Mouse (Mus musculus) mouse embryonic stem cell (cell line): ENCODE measurements around the gene Stard5.

ENCODE experiments used
- in situ Hi-C, 2 experiments: fragments of 300-500 bp; cut with MboI; formaldehyde crosslinking; loops; 1 replicate in 1 of 2; 3 replicates in 1 of 2; pipeline ENCODE4 v1.14.3; 2019 to 2020; ENCODE audit warnings: low sequenced_read_pairs in 2 of 2, low pct_unique_long_range_greater_than_20kb in 1 of 2, mixed read lengths in 1 of 2; ENCODE audit not compliant: unreplicated experiment in 1 of 2

The Stard5 gene

DNA sequence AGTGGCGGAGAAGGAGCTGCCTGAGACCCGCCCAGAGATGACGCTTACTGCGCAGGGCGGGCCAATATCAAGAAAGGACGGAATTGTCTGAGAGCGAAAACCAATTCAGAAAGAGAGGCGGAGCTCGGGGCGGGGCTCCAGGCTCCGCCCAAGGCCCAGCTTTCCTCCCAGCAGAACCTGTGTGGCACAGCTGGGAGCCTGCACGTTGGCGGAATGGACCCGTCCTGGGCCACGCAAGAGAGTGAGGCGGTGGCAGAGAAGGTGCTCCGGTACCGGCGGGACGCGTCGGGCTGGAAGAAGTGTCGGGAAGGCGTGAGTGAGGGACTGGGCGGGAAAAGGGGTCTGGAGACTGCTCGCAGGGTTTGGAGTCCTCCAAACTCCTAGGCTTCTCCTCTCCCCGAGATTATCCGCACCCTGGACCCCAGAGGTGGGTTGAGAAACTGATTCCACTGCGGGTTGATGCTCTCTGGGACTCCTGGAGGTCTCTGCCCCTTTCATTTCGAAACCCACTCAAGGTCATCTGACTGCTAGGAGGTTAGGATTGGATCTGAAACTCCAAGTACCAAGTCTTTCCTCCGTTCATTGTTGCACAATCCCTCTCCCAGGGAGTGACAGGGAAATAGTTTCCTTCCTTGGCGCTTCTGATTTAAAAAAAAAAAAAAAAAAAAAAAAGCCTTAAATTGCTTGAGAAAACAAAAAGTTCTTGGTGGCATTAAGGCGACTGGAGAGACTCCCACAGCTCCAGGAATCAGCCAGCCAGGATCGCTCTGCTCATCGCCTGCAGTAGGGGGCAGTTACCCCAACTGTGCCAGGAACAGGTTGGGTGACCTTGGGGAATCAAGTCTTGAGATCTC is at the start of gene Stard5:
Gene Stard5, plus strand, starts transcription at position 132 of the 854 bp plus-strand sequence.
- in situ Hi-C loops, result no loop called here

DNA sequence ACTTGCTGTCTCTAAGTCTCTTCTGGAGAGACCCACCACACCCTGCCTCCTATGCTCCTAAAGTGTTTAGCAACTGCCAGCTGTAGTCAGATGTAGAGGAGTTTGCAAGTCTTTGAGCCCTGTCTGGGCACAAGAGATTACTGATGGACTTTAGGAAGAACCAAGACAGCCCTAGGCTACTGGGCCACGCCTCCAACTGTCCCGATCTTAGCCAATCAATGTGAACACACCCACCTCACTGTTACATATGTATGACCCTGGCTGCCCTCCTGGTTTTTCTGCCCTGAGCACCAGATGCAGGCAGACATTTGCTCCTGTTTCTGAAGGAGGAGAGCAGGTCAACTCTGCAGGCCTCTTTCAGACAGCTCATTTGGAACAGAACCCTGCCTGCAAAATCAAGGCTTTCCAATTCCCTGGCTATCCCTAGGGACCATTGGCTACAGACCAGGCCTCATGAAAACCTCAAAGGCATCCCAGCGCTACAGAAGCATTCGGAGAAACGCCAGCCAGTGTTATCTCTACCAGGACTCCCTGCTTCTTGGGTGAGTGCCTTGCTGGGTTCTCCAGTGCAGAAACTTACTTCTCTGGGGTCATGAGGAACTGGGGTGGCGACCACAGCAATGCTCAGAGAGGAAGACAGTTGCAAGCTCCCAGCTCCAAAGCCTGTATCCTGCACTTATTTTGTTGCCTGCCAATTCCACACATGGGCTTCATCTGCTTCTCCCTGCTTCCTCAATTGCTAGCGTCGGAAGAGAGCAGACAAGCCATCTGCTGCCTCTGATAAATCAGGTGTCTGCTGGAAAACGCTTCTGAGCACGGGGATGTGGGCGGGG is 46.9 kb upstream of the Stard5 start, which contains the start of gene Tmc3:
Gene Tmc3, plus strand, starts transcription at position 289 of the 833 bp plus-strand sequence.
- in situ Hi-C loops, result no loop called here

DNA sequence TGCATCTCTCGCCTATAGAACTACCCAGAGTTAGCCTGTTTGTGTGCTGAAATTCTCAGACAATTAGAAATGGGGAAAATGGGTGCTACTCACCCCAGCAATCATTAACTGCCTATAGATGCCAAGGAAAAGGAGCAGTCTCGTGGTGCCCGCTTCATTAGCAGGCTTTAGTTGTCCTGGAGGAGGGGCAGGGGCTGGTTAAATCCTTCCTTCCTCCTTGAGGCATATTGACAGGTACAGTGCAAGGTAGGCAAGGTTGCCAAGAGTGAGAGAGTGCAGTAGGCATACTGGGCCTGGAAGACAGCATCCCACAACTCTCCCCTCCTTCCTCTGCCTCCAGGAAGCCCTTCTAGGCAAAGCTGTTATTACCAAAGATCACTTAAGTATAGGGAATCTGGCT is 37.7 kb upstream of the Stard5 start:
- in situ Hi-C loops, result no loop called here

DNA sequence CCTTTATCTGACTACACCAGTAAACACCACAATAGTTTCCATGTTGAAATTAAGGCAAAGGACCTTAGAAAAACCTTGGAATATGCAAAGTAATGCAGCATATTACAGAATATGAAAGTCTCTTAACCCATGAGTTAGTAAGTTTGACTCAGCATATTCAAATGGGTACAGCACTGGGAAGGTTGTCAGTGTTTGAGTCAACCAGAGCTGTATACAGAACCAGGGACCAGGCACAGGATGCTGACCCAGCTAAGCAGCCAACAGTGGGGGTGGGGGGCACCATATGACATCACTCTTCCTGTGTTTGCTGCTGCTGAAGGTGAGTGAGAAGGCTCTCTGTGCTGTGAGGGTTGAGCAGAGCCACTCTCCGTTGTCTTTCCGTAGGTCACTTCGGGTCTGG is 34.7 kb upstream of the Stard5 start:
- in situ Hi-C loops, result no loop called here

DNA sequence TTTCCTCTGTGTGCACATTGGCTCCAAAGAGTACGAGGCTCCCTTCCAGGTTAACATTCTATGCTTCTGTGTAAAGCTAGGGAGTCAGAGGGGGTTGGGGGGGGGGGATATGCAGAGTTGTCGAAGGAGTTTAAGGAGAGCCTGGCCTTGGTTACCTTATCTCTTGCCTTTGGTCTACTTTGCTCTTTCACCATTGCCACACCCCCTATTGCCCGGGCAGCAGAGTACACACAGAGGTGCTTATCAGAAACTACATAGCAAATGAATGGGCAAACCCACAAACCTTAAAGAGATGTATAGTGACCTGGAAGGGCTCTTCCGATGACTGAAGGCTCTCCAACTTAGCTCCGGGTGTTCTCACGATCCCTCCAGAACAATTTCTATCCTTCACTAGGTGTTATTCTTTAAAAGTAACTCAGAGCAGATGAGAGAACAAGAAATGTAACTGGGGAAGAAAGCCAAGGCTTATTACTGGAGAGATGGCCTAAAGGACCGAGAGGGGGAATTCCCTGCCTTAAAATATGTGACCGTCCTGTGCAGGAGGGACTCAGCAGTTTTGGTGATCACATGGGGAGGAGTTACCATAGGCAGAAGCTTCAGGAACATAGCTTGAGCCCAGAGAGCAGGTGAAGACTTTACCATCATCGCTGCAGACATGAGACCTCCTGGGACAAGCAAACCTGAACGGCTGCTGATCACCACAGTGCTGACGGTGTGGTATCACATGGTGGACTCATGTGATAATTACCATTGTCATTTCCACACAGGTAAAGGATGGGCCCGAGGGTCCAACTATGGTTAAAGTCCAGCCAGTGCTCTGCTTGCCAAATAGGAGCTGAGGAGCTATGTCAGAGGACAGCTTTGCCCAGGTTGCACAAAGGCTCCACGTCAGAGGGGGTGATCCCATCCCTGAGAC is 32.5 kb upstream of the Stard5 start:
- in situ Hi-C loops, result no loop called here

DNA sequence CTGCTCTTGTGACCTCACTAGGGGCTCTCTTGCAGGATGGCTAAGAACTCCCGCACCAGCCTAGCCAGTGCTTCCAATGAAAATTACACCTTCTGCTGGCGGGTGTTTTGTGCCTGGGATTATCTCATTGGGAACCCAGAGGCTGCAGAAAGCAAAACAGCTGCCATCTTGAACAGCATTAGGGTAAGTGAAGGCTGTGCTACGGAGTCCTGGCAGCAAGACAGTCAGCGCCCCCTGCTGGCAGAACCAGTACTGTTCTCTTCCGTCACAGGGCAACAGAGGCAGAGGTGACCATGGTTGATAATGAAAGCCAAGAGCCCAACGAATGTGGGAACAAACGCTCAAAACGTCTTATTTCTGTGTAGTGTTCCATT is 31.9 kb upstream of the Stard5 start:
- in situ Hi-C loops, result no loop called here

DNA sequence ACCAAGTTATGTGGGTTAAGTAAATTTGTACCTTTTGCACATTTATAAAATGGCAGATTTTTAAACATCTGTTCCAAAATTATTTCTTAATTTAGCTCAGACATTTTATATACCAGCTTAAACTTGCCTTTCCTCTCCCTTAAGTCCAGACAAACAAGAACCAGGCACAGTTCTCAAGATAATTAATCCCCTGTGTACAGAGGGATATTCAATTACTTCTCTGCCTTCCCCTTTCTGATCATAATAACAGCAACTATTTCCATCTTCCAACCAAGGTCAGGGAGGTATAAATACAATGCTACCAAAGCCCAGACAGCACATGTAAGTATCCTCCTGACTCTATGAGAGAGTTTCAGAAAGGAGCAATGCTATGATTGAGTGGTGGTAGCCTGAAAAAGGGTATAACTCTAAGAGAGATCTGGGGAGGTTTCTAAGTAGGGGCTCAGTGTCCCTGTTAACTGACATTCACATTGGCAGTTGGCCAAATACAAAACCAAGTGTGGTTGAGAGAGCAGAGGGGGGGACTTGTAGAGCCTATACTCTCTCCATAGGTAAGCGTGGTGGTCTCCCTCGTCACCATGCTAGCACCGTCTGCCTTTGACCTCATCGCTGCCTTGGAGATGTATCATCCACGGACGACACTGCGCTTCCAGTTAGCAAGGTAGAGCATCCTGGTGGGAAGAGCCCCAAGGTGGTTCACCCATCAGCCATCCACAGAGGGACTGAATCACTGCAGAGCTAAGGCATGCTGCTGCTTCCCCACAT is 27.4 kb upstream of the Stard5 start:
- in situ Hi-C loops, result no loop called here

DNA sequence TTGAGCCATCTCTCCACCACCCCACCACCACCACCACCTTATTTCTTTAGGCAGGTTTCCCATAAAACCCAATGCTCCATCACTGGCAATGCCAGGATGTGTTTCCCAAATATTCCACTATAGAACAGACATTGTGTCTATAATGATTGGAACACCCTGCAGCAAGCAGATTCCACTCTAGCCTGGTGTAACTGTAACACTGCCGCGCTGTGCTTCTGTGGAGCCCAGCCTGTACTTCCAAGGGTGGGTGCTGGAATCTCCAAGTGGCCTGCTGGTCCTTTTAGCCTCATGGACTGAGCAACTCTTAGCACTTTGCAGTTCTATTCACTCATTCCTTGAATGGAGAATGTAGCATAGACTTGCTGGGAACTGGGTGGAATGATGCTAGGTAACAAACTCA is 25.0 kb upstream of the Stard5 start:
- in situ Hi-C loops, result no loop called here

DNA sequence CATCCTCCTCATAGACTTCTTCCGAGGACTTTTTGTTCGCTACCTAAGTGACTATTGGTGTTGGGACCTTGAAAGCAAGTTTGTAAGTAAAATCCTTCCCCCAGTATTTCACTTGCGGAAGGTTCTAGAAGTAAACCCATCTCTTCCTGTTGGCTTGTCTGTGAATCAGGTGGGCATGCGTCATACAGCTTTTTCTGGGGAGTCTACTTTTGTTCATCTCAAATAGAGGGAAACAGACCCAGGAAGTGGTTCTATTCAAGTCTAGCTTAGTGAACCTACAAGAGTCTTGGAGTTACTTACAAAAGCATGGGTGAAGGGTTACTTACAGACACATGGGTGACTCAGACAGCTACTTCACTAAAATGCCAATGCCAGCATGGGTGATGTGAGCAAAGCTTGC is 21.9 kb upstream of the Stard5 start:
- in situ Hi-C loops, result no loop called here

DNA sequence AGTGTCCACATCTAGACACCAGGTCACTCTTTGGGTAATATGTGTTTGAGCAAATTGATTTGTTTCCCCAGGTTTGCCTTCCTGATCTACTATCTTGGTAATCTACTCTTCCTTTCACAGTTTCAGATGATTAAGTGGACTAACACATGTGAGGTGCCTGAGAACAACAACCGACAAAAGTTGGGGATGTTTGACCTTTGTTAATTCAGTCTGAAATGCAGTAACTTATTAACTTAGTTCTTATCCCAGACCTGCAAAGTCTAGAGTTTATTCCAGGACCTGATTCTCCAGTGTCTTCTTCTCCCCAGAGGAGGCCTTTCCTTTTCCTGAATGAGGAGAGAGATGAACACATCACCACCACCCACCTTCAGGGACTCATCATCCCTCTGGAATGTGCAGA is 19.9 kb upstream of the Stard5 start:
- in situ Hi-C loops, result no loop called here

DNA sequence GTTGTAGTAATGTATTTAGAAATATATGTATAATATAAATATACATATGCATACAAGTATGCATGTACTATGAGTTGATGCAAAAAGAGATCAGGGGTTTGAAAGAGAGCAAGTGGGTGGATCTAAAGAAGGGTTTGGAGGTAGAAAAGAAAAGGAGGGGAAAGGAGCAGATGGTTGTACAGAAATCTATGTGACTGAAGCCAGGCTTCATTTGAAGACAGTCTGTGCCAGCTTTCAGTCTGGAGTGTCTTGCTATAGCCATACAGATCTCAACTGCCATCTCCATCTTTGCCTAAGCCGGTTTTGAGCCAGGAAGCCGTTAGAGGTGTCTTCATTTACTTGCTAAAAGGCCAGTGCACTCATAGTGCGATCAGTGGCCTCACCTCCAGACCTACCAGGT is 16.5 kb upstream of the Stard5 start:
- in situ Hi-C loops, result no loop called here

DNA sequence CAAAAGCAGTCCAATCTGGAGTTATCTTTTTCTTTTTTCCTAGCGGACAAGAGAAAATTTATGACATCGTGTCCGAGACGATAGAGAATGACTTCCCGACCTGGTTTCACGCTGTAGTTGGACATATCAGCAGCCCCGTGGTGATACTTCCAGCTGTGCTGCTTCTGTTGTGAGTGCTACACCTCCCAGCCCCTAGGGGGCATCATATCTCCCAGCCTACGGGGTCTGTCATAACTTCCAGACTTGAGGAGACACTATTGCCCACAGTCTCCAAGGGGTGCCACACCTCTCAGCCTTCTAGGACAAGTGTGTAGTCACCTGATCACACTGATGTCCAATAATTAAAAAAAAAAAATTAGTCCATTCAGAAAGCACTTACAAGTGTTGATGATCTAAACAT is 15.9 kb upstream of the Stard5 start:
- in situ Hi-C loops, result no loop called here

DNA sequence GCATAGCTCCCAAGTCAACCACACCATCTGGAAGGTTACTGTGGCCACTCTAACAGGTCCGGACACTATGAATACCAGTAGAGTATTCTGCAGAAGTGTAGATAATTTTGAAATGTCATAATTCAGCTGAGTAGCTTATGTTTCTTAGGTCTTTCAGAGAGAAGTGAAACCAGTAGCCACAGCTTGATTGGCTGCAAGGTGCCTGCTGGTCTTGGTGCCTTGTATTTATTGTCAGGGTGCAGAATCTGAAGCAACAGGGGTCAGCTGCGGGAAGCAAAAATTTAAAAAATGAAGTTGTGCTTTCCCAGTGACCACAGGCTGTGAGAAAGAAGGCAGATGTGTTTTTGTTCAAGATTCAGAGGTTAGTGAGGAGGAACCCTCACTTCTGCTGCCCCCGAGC is 15.5 kb upstream of the Stard5 start:
- in situ Hi-C loops, result no loop called here

DNA sequence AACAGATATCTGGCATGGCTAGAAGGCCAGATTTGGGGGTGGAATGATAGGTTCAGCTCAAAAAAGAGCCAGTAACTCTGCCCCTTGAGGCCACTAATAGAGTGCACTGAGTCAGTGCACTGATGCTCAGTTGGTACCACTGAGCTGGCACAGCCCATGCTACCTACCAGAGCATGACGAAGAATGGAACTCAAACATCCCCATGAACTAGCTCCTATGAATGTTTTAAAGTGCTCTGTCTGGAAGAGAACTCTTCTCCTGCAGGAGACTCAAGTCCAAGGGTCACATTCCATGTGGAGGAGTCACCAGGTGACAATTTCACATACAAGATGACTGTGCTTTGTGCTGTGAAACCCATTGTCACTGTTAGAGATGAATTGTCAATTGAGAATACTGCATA is 13.1 kb upstream of the Stard5 start:
- in situ Hi-C loops, result no loop called here

DNA sequence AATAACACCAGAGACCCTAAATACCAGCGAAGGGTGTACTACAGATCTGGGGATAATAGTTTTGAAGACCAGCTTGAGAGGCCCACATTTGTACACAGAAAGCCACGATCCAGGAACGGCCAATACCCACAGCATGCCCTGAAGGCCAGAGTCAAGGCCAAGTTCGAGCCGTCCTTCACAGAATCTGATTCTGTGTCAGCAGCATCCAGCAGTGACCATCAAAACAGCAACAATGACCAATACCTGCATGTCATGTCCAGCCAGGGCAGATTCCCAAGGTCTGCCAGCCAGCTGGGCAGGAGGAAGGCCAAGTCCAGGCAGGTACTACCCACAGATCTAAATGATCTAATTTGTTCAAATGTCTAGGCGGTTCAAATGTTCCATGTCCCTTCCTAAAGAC is 9.2 kb upstream of the Stard5 start:
- in situ Hi-C loops, result no loop called here

DNA sequence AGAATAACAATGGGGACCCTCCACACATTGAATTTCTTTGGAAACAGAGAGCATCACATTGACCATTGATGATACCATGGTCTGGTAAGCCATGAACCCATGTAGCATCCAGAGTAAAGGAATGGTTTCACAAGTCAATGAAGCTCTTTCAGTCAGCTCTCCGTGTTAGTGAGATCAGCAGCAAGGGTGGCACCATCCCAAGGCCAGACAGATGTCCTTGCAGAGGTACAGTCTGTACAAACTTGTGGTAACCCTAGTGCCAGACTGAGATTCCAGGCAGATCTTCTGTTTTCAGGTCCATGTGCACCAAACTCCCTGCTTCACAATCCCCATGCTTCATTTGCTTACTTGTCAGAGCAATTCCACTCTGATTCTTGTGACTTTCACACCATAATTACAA is 7.7 kb upstream of the Stard5 start:
- in situ Hi-C loops, result no loop called here

DNA sequence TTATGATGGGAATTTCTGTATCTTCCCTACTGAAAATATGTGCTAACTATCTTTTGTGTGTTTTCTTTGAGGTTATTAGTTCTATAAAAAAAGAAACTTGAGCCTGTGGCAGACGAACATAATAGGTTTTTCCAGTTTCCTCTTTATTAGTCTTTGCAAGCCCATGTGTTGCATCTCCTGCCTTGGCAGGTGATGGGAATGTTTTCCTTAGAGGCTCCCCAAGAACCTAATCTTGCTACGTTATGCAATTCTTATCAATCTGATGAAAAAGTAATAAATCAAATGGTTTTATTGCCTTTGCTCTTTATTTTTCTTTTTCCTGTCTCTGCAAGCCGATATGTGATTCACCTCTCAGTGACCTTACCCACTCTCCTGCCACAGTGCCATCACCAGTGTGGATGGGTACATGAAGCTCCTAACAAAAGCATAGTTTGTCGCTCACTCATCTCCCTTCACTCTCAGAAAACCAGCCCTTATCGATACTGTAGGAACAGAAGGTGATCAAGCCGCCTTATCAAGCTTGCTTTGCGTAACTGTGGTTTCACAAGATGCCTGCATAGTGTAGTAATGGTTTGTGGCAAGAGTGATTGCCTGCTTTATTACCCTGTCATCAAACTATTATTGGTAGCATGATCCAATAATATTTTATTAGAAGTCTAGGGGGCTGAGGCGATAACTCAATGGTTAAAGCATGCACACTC is 5.1 kb upstream of the Stard5 start:
- in situ Hi-C loops, result no loop called here

DNA sequence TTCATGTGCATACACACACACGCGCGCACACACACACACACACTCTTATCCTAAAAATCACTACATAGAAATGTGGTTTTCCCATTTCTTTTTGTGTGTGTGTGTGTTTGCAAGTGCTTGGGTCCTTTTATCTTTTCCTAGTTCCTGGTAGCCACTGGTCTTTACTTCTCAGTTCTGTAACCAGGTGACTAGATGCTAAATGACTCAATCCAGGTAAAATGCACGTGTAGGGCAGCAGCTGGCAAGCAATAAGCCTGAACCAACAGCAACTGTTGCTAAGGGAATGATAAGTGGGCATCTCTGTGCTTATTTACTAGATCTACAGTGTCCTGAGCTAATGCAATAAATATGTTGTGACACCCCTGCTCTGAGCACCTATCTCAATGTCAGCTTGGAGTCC is 4.4 kb upstream of the Stard5 start:
- in situ Hi-C loops, result no loop called here
